Mouse (Mus musculus) right cerebral cortex, postnatal 10 days (tissue): Measurements from ENCODE around the gene Tbx15.

Experiments used
- DNase-seq, 2 experiments: peaks; one replicate each; pipeline ENCODE4 v3.0.0; 2021; ENCODE audit warnings: low spot score in 2 of 2

Tbx15 gene

GRCm38 (mm10) chr3:99248831-99249550 lies 8.8 kb downstream of the Tbx15 start:
- DNase-seq: no peak

- no peak for DNase-seq
Measured at GRCm38 (mm10) chr3:99249551-99249870, 9.3 kb downstream of the Tbx15 start.

GRCm38 (mm10) chr3:99249906-99250305 lies 9.7 kb downstream of the Tbx15 start:
- DNase-seq: no peak

- DNase-seq: no peak
Measured at GRCm38 (mm10) chr3:99251271-99252165, 11.3 kb downstream of the Tbx15 start.

- DNase-seq: no peak
Measured at GRCm38 (mm10) chr3:99252461-99253091, 12.4 kb downstream of the Tbx15 start.

GRCm38 (mm10) chr3:99253092-99253488 lies 12.9 kb downstream of the Tbx15 start:
- DNase-seq: no peak

- no peak for DNase-seq
Measured at GRCm38 (mm10) chr3:99253497-99254451, 13.6 kb downstream of the Tbx15 start.

GRCm38 (mm10) chr3:99254559-99255151 lies 14.5 kb downstream of the Tbx15 start:
- no peak for DNase-seq

GRCm38 (mm10) chr3:99255411-99256365 lies 15.5 kb downstream of the Tbx15 start:
- DNase-seq: no peak

- DNase-seq: no peak
Measured at GRCm38 (mm10) chr3:99256366-99256750, 16.2 kb downstream of the Tbx15 start.

GRCm38 (mm10) chr3:99256766-99257165 lies 16.6 kb downstream of the Tbx15 start:
- DNase-seq: no peak

GRCm38 (mm10) chr3:99257586-99258577 lies 17.7 kb downstream of the Tbx15 start:
- DNase-seq: no peak

- DNase-seq: no peak
Measured at GRCm38 (mm10) chr3:99259741-99260270, 19.6 kb downstream of the Tbx15 start.

- DNase-seq: no peak
Measured at GRCm38 (mm10) chr3:99260395-99260794, 20.2 kb downstream of the Tbx15 start.

- no peak for DNase-seq
Measured at GRCm38 (mm10) chr3:99261371-99261791, 21.2 kb downstream of the Tbx15 start.

GRCm38 (mm10) chr3:99261986-99262385 lies 21.8 kb downstream of the Tbx15 start:
- DNase-seq: no peak

- DNase-seq: no peak
Measured at GRCm38 (mm10) chr3:99263471-99263903, 23.3 kb downstream of the Tbx15 start.

GRCm38 (mm10) chr3:99264695-99265094 lies 24.5 kb downstream of the Tbx15 start:
- no peak for DNase-seq
